Mouse (Mus musculus) midbrain, embryonic 10.5 days (tissue): Measurements from ENCODE around the gene Rinl. TPM values are rescaled to one million over a fixed set of nuclear protein-coding genes. Genes with fewer than 3 reads are reported as not detected.

Source experiments
- DNase-seq: peaks from one replicate; pipeline ENCODE4 v3.0.0-alpha.2; 2017; ENCODE audit warnings: low spot score
- H3K27ac ChIP-seq: fragments of 300-500 bp; sonication (generic); replicated peaks from 2 replicates; pipeline ENCODE4 v1.5.1; 2016; ENCODE audit warnings: mild to moderate bottlenecking
- H3K27me3 ChIP-seq: fragments of 300-500 bp; sonication (generic); 2 replicates; pipeline ENCODE4 v1.6.1; 2016; ENCODE audit warnings: low read depth, mild to moderate bottlenecking; ENCODE audit not compliant: poor library complexity, severe bottlenecking
- H3K36me3 ChIP-seq: fragments of 300-500 bp; sonication (generic); 2 replicates; pipeline ENCODE4 v1.6.1; 2016; ENCODE audit warnings: mild to moderate bottlenecking, moderate library complexity
- H3K4me1 ChIP-seq: fragments of 300-500 bp; sonication (generic); 2 replicates; pipeline ENCODE4 v1.6.1; 2016
- H3K4me3 ChIP-seq: fragments of 300-500 bp; sonication (generic); 2 replicates; pipeline ENCODE4 v1.5.1; 2016; ENCODE audit warnings: mild to moderate bottlenecking, moderate library complexity
- H3K9me3 ChIP-seq: fragments of 300-500 bp; sonication (generic); replicated peaks from 2 replicates; pipeline ENCODE4 v1.6.1; 2016; ENCODE audit warnings: mild to moderate bottlenecking
- WGBS: fragments of 180-500 bp; shearing (Covaris S2); methylation state at CpG from one replicate; pipeline ENCODE4 v1.1.7; 2016; 5-methylcytosine and 5-hydroxymethylcytosine counted together
- polyA plus RNA-seq: library from polyadenylated mRNA; unstranded; fragments of >200 nt; fragmentation: Nextera tagmentation; extraction: Ambion mirVana; gene quantifications from 2 replicates; pipeline ENCODE4 v1.2.1, GENCODE M21; 2016

Gene Rinl
- polyA plus RNA-seq, 1 experiment from 2014 or later: 3.5 TPM

DNA sequence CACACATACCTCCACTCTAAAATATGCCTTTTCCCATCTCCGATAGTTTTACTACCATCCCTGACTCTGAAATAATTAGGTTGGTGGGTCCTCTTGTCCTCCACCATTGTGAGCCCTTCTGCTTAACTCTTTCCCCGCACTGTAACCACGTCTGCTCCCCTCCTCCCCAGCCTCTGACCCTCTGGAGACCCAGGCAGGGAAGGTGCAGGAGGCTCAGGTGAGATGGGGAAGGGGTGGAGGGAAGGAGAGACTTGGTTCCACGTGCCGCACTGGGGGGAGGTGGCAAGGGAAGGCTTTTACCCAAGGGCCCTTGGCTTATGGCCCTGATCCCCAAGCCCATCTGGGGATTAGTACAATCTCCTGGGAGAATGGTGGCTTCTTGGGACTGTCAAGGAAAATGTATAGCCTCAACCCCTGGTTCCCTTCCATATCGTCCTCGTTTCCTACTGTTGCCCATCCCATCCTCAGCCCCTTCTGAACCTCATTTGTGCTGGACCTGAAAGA lies 21.3 kb upstream of the Rinl start, which contains the start of gene Nfkbib:
Gene Nfkbib, minus strand, starts transcription at position 51 of the 504 bp plus-strand sequence.
- no peak for DNase-seq
- WGBS: 70% methylated on average over 7 of the region's 7 CpGs
- peak within 1 kb of the TSS; percentile 84 for H3K27ac ChIP-seq
- H3K4me1 ChIP-seq: peaks cover 35% of the 10 kb centered on the region
- H3K27me3 ChIP-seq: no peaks in the 10 kb centered on the region
- peak within 1 kb of the TSS; percentile 84 for H3K4me3 ChIP-seq
- H3K9me3 ChIP-seq: no peaks in the 10 kb centered on the region
- peaks cover 14% of the 10 kb centered on the region for H3K36me3 ChIP-seq

DNA sequence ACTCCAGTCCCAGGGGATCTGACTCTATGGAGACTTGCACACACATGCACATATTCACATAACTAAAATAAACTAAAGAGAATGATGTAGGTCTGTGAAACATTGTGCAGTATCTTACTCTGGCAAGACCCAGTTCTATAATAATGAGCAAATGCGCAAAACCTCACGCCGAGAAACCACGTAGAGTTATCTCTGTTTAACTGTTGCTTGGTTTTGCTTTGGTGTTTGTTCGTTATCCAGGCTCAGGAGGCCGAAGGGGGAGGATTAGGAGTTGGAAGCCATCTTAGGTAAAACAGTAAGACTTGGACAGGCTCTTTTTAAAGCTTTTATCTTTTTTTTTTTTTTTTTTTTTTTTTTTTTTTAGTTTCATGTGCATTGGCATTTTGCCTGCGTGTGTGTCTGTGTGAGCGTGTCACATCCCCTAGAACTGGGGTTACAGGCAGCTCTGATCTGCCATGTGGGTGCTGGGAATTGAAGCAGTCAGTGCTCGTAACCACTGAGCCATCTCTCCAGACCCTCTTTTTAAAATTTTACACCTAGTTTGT lies 19.3 kb upstream of the Rinl start:
- no peak for DNase-seq

DNA sequence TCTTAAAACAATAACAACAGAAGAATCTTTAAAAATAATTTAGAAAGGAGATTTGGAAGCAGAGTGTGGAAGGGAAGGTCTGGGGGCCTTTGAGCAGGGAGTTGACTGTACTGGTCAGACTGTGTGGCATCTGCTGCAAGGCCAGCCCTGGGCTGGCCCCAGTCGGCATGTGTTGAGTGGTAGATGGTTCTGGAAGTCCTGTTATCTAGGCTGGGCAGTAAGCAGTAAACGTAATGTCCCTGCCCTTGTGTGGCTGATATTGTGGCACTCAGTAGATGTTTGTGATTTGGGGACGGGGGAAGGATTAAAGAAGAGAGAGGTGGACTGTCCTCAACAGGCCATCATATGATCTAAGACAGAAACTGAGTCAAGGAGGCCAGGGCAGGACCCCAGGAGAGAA lies 18.5 kb upstream of the Rinl start:
- Histone ChIP-seq H3K36me3 (peaks cover 23% of the 10 kb centered on the region), H3K27me3 (no peaks in the 10 kb centered on the region), H3K27ac (no peak overlapping the region), H3K4me1 (peaks cover 36% of the 10 kb centered on the region), H3K4me3 (no peak overlapping the region), H3K9me3 (no peaks in the 10 kb centered on the region)
- DNase-seq: no peak
- WGBS: 91% methylated on average over 3 of the region's 3 CpGs

More for the DNA sequence above, 19.3 kb upstream of the Rinl start:
- WGBS: 92% methylated on average over 9 of the region's 9 CpGs
- Histone ChIP-seq H3K4me1 (peaks cover 43% of the 10 kb centered on the region), H3K36me3 (peaks cover 19% of the 10 kb centered on the region), H3K27ac (no peak overlapping the region), H3K27me3 (no peaks in the 10 kb centered on the region), H3K4me3 (no peak overlapping the region), H3K9me3 (no peaks in the 10 kb centered on the region)

DNA sequence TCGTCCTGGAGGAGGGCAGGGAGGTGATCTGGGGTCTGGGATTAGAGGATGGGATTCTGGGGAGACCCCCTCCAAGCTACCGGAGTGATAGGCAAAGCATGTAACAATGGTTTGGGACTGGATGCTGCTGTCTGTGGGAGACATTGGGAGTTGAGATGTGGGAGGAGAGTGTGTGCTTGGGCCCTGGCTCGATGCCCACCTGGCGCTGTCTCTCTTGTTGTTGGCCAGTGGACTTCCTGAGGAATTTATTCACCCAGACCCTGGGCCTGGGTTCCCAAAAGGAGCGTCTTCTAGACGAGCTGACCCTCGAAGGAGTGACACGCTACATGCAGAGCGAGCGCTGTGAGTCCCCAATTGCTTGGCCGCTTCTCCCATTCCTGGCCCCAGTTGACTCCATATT lies 16.9 kb upstream of the Rinl start:
- Histone ChIP-seq H3K4me1 (peaks cover 28% of the 10 kb centered on the region), H3K27ac (no peak overlapping the region), H3K9me3 (no peaks in the 10 kb centered on the region), H3K27me3 (no peaks in the 10 kb centered on the region), H3K4me3 (no peak overlapping the region), H3K36me3 (peaks cover 27% of the 10 kb centered on the region)
- DNase-seq: no peak
- 92% methylated on average over 11 of the region's 11 CpGs for WGBS

DNA sequence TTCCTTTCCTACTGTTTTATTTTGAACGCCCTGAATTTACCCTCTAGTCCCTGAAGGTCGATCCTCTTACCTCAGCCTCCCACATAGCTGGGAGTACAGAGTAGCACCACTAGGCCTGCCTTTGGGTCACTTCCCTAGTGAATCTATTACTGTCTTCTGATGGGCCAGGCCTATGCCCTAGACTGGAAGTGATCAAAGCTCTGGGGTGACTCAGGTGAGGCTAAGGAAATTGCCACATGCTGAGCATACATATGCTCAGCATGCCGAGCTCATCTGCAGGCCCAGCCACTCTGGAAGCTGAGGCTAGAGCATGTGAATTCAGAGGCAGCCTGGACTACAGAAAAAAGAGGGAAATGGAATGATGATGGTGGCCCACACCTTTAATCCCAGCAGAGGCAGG lies 15.6 kb upstream of the Rinl start:
- no peaks in the 10 kb centered on the region for H3K9me3 ChIP-seq
- DNase-seq: no peak
- no peak overlapping the region for H3K27ac ChIP-seq
- H3K36me3 ChIP-seq: peaks cover 31% of the 10 kb centered on the region
- peaks cover 17% of the 10 kb centered on the region for H3K4me1 ChIP-seq
- no peaks in the 10 kb centered on the region for H3K27me3 ChIP-seq
- H3K4me3 ChIP-seq: no peak overlapping the region
- 82% methylated on average over 3 of the region's 3 CpGs for WGBS

DNA sequence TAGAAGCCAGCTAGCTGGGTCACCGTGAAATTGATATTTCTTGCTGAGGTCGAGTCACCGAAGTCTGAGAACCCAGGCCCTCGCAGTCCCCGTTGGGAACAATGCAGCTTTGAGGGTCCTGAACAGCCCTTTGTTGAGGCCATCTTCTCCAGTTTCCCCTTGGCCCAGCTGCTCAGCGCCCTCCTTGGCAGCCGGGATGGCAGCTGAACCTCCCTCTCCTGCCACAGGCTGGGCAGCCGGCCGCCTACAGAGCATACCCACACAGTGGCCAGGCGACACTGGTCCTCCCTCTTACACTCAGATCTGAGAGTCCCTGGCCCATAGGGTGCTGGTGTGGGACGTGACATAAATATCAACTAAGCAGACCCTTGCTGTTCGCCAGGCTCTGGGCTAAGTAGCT lies 14.6 kb upstream of the Rinl start:
- H3K9me3 ChIP-seq: no peaks in the 10 kb centered on the region
- no peak for DNase-seq
- no peak overlapping the region for H3K4me3 ChIP-seq
- H3K27me3 ChIP-seq: no peaks in the 10 kb centered on the region
- WGBS: 81% methylated on average over 12 of the region's 12 CpGs
- peak overlapping the region; percentile 52; the same call in 1 of the 2 replicates for H3K27ac ChIP-seq
- H3K36me3 ChIP-seq: peaks cover 31% of the 10 kb centered on the region
- H3K4me1 ChIP-seq: peaks cover 11% of the 10 kb centered on the region

DNA sequence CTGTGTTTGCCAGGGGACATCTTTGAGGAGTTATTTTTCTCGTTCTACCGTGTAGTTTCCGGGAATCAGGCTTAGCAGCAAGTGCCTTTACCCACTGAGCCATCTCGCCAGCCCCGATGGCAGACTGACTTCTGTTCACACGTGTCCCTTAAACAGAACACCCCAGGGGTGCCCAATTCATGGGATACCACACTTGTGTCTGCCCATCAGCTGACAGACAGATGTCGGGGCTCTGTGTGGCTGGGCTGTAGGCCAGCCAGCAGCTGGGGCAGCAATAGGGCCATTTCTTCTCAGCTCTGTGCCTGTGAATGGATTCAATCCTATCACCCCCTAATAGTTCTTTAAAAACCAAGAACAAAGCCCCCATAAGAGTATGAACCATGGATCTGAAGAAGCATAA lies 13.6 kb upstream of the Rinl start:
- DNase-seq: no peak
- Histone ChIP-seq H3K4me1 (peaks cover 9% of the 10 kb centered on the region), H3K4me3 (no peak overlapping the region), H3K27me3 (no peaks in the 10 kb centered on the region), H3K36me3 (peaks cover 31% of the 10 kb centered on the region), H3K9me3 (no peaks in the 10 kb centered on the region), H3K27ac (no peak overlapping the region)
- 93% methylated on average over 7 of the region's 7 CpGs for WGBS

DNA sequence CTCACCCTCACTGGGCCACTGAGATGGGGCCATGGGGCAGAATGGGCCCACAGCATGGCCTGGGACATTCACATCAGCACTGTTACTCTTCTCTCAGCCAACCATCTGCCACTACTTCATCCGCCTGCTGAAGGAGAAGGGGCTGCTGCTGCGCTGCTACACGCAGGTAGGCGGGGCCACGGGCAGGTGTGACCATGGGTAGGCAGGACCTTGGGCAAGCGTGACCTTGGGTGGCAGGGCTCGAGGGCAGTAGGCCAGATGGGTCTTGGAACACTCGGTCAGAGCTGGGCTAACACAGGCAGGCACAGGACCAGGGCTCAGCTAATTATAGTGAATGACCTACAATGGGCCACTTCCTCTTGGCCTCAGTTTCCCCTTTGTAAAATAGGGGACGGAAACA lies 9.9 kb upstream of the Rinl start:
- WGBS: 84% methylated on average over 9 of the region's 9 CpGs
- no peak for DNase-seq
- peaks cover 26% of the 10 kb centered on the region for H3K36me3 ChIP-seq

DNA sequence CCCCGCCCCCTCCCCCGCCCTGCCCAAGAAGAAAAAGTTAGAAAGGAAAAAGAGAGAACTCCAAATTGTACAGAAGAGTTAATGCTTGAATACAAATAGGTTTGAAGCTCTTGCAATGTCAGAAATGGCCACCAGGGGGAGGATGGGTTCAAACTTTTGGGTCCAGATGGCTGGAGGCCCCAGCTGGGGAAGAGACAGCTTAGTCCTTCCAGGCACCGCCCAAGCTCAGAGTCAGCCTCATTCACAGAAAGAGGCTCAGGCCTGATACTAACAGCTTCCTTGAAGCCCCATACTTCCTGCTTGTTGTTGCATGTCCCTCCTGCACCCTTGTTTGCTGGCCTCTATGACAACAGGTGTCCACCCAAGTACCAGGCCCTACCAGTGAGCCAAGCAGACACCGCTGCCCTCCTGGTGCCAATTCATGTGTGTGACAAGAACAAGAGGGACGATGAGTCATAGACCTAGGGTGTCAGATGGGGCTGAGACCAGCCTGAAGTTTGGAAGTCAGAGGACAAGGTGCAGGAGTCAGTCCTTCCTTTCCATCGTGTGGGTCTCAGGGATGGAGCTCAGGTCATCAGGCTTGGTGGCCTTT lies 8.6 kb upstream of the Rinl start:
- WGBS: 48% methylated on average over 6 of the region's 6 CpGs
- H3K4me3 ChIP-seq: no peak overlapping the region

More for the DNA sequence above, 9.9 kb upstream of the Rinl start:
- Histone ChIP-seq H3K27me3 (no peaks in the 10 kb centered on the region), H3K27ac (no peak overlapping the region), H3K4me3 (no peak overlapping the region), H3K4me1 (peaks cover 19% of the 10 kb centered on the region), H3K9me3 (no peaks in the 10 kb centered on the region)

DNA sequence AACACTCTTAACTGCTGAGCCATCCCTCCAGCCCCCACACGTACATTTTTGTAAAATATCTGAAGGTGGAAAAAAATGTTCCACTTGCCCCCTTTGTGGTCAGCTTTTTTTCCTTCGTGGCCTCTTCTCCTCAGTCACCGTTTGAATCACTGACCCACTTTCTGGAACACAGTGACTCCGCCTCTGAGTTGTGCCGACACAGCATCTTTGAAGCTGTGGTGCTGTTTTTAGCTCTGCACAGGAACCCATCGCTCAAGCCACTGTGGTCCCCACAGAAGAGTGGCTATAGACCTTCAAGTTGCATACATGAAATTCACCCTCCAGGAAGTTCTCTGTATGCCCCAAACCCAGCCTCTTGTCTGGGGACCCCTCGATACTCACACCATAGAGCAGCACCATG lies 7.9 kb upstream of the Rinl start:
- no peak for DNase-seq
- Histone ChIP-seq H3K27ac (peak overlapping the region; percentile 66; the same call in 1 of the 2 replicates), H3K4me3 (no peak overlapping the region), H3K9me3 (no peaks in the 10 kb centered on the region), H3K4me1 (peaks cover 22% of the 10 kb centered on the region), H3K36me3 (peaks cover 28% of the 10 kb centered on the region), H3K27me3 (no peaks in the 10 kb centered on the region)
- WGBS: 87% methylated on average over 7 of the region's 7 CpGs

More for the DNA sequence above, 8.6 kb upstream of the Rinl start:
- no peaks in the 10 kb centered on the region for H3K9me3 ChIP-seq
- peaks cover 22% of the 10 kb centered on the region for H3K4me1 ChIP-seq
- DNase-seq: peak; percentile 84
- H3K27ac ChIP-seq: peak overlapping the region; percentile 66
- H3K36me3 ChIP-seq: peaks cover 22% of the 10 kb centered on the region
- no peaks in the 10 kb centered on the region for H3K27me3 ChIP-seq

DNA sequence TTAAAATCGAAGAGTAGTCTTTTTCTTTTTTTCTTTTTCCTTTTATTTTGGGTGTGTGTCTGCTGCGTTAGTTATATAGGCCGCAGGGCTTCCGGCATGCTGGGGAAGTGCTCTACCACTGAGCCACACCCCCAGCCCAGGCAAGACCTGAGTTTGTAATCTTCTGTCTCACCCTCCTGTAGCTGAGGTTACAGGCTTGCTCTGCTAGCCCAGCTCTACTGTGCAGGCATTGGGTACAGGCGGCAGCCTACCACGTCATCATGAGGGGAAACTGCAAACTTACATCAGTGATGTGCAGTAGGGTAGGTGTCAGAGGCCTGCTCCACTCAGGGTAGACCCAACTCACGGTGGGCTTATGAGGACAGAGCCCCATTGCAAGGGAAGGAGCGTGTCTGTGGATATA lies 7.5 kb upstream of the Rinl start:
- Histone ChIP-seq H3K27ac (0 out of 2 replicates have a peak overlapping the region, but pooled peaks have one; percentile 13), H3K4me3 (no peak overlapping the region), H3K4me1 (peaks cover 22% of the 10 kb centered on the region), H3K36me3 (peaks cover 32% of the 10 kb centered on the region), H3K27me3 (no peaks in the 10 kb centered on the region), H3K9me3 (no peaks in the 10 kb centered on the region)
- 92% methylated on average over 8 of the region's 8 CpGs for WGBS
- no peak for DNase-seq

DNA sequence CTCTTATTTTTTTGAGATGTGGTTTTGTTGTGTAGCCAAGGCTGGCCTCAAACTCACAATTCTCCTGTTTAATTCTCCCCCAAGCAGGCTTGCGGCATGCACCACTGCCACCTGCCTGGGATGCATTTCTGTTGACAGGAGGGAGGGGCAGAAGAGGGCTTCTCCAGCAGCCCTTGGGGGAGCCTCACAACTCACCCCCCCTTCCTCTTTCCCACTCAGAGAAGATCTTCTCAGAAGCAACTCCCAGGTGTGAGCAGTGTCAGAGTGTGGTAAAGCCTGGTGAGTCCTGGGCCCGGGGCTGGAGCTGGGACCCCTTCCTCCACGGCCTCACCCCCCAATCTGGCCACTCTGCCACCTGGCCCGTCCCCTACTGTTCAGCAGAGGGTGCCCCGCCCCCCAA lies 3.6 kb upstream of the Rinl start:
- no peak for DNase-seq
- H3K4me3 ChIP-seq: no peak overlapping the region
- H3K27ac ChIP-seq: no peak overlapping the region
- no peaks in the 10 kb centered on the region for H3K9me3 ChIP-seq
- no peaks in the 10 kb centered on the region for H3K27me3 ChIP-seq
- peaks cover 33% of the 10 kb centered on the region for H3K36me3 ChIP-seq
- H3K4me1 ChIP-seq: peaks cover 22% of the 10 kb centered on the region
- WGBS: 79% methylated on average over 5 of the region's 5 CpGs

DNA sequence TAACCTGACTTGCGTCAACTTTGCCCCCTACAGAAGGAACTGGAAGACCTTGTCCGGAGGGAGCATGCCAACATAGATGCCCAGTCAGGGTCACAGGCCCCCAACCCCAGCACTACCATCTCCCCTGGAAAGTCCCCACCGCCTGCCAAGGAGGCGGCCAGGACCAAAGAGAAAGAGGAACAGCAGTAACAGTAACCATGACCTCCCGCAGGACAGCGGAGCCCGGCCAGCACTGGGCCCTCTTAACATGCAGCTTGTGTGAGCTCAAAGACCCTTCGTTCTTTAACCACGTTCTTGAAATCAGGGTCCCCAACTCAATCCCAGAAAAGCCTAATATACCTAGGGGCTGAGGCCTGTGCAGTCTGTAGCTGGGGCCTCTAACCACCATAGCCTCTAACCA lies 885 bp upstream of the Rinl start:
- WGBS: 93% methylated on average over 9 of the region's 9 CpGs
- no peak for DNase-seq
- no peak overlapping the region for H3K27ac ChIP-seq
- H3K9me3 ChIP-seq: no peaks in the 10 kb centered on the region
- H3K27me3 ChIP-seq: no peaks in the 10 kb centered on the region
- peaks cover 29% of the 10 kb centered on the region for H3K36me3 ChIP-seq
- no peak overlapping the region for H3K4me3 ChIP-seq
- peaks cover 21% of the 10 kb centered on the region for H3K4me1 ChIP-seq
